Mouse (Mus musculus): ENCODE measurements around the gene Pias4. TPM values are rescaled to one million over a fixed set of nuclear protein-coding genes. Genes with fewer than 3 reads are reported as not detected.

Pias4 gene
- polyA plus RNA-seq, 1 experiment from 2014 or later, result 27.9 TPM

DNA sequence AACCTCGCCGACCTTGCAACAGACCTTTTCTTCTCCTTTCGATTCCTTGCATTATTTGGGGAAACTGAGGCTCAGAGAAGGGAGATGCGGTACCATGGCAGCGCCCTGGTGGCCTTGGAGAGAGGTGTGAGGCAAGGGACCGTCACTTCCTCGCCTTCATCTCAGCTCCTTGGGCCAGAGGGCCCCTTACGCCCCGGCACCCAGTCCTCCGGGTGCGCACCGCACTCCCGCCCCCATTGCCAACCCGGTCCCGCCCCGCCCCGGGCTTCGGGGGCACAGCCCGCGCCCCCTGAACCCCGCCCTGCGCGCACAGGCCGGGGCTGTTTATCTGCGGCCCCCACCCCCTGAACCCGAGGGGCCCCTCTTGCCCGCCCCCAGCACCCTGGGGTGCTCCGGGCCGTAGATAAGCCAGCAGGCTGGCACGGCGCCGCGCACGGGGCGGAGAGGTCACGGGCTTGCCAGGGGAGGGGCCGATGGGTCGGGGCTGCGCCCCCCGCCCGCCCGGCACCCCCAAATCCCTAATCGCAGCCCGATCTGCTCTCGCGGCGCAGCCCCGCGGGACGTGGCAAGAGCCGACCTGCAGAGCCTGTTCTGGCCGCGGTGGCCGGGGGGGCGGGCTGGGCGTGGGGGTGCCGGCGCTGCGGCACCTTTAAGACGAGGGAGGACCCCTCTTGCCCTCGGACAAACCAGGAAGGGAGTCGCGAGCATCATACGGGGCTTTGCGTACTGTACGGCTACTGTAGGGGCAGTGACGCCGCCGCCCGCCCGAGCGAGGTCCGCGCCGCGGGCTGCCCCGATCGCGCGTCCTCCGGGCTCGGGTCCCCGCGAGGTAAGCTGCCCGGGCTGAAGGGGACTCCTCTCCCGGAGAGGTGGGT, 31.7 kb downstream of the Pias4 start:
- Histone ChIP-seq H3K36me3 (ENCODE audit: insufficient read depth, low read length) (no peaks in the 10 kb centered on the region), H3K9ac (replicated peaks; ENCODE audit: low read depth) (peak overlapping the region; percentile 93), H3K27me3 (replicated peaks; ENCODE audit: insufficient read depth, low read length) (no peaks in the 10 kb centered on the region), H3K4me2 (replicated peaks; ENCODE audit: low read depth, low read length) (peak overlapping the region; percentile 90), H3K27ac (ENCODE audit: low read length) (peak overlapping the region; percentile 96), H3K9me3 (ENCODE audit: low read length) (no peaks in the 10 kb centered on the region), H3K4me1 (ENCODE audit: insufficient read depth, low read depth, low read length) (peaks cover 36% of the 10 kb centered on the region), H3K4me3 (ENCODE audit: low read depth, low read length) (peak overlapping the region; percentile 98)
- under 1% methylated on average over 51 of the region's 86 CpGs for WGBS
- DNase-seq (ENCODE audit: low spot score), result peak; percentile 95
- TF ChIP-seq EP300 (IDR thresholded peaks at IDR 0.05), result no peak
- TF ChIP-seq CTCF (IDR thresholded peaks at IDR 0.05), result peak; percentile 13; the same call in 1 of the 2 replicates
- peak; percentile 46 for ATAC-seq

DNA sequence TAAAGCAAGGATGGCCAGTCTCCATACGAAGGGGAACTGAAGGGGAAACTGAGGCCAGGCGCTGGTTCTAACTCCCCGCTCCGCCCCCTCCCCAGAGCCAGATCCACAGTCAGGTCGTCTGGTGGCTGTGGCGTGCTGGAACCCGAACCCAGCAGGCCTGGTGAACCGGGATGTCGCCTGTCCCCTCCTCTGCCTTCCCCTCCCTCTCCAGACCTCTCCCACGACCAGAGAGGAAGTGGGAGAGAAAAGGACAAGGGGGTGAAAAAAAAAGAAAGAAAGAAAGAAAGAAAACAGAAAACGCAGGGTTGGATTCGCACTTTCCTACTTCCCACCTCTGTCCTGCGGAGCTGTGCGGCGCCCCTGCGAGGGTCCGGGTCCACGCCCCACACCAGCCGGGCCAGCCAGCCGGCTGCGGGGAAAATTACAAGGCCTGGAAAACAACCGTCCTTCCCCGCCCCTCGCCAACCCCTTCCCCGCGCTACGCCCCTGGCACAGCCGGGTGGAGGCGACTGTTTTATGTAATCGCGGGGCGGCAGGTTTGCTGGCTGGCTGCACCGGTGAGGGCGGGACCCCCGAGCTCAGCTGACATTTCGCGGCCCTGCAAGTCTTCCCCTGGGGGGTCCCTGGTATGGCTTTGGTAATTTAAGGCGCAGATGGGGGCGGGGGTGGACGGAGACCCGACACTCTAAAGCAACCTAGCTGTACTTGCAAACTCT, 32.6 kb downstream of the Pias4 start, which contains the start of gene Zbtb7a:
Gene Zbtb7a, plus strand, starts transcription at position 255 of the 716 bp plus-strand sequence.
- peak; percentile 36 for DNase-seq (ENCODE audit: low spot score)
- ATAC-seq, result no peak
- no peaks in the 10 kb centered on the region for H3K27me3 ChIP-seq (replicated peaks; ENCODE audit: insufficient read depth, low read length)
- peak within 1 kb of the TSS; percentile 98 for H3K4me3 ChIP-seq (ENCODE audit: low read depth, low read length)
- H3K4me1 ChIP-seq (ENCODE audit: insufficient read depth, low read depth, low read length), result peaks cover 26% of the 10 kb centered on the region
- peak within 1 kb of the TSS; percentile 90 for H3K4me2 ChIP-seq (replicated peaks; ENCODE audit: low read depth, low read length)
- H3K9ac ChIP-seq (replicated peaks; ENCODE audit: low read depth), result peak within 1 kb of the TSS; percentile 93
- TF ChIP-seq CTCF (IDR thresholded peaks at IDR 0.05) (no peak), EP300 (IDR thresholded peaks at IDR 0.05) (no peak)
- no peaks in the 10 kb centered on the region for H3K36me3 ChIP-seq (ENCODE audit: insufficient read depth, low read length)
- peak within 1 kb of the TSS; percentile 96 for H3K27ac ChIP-seq (ENCODE audit: low read length)
- 4% methylated on average over 40 of the region's 41 CpGs for WGBS
- H3K9me3 ChIP-seq (ENCODE audit: low read length), result no peaks in the 10 kb centered on the region

DNA sequence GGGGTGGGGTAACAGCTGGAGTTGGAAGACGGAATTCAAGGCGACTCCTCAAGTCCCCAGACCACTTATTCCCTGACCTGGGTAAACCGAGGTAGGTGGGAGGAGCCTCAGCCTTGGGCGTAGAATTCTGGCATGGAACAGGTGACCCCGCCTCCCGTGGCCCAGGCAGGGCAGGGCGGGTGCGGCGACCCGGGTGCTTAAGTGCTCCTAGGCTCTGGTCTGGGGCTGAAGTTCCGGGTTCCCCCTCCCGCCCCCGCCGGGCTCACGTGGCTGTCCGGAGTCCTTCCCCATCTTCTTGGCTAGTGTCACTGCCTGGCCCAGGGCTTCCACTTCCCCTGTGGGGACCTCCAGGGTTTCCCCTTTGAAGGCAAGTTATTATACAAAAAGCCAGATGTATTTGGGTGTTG, 33.5 kb downstream of the Pias4 start:
- Histone ChIP-seq H3K36me3 (ENCODE audit: insufficient read depth, low read length) (no peaks in the 10 kb centered on the region), H3K27ac (ENCODE audit: low read length) (peak overlapping the region; percentile 73), H3K9ac (replicated peaks; ENCODE audit: low read depth) (no peak overlapping the region; the same call in 1 of the 2 replicates), H3K27me3 (replicated peaks; ENCODE audit: insufficient read depth, low read length) (no peaks in the 10 kb centered on the region), H3K4me3 (ENCODE audit: low read depth, low read length) (peak overlapping the region; percentile 19; the same call in 1 of the 2 replicates), H3K4me2 (replicated peaks; ENCODE audit: low read depth, low read length) (peak overlapping the region; percentile 90), H3K4me1 (ENCODE audit: insufficient read depth, low read depth, low read length) (peaks cover 18% of the 10 kb centered on the region), H3K9me3 (ENCODE audit: low read length) (no peaks in the 10 kb centered on the region)
- ATAC-seq (no peak), DNase-seq (ENCODE audit: low spot score) (peak; percentile 74)
- no peak for TF ChIP-seq CTCF (IDR thresholded peaks at IDR 0.05)
- TF ChIP-seq EP300 (IDR thresholded peaks at IDR 0.05), result no peak
- WGBS, result 2% methylated on average over 16 of the region's 16 CpGs

- Histone ChIP-seq H3K4me2 (replicated peaks; ENCODE audit: low read depth, low read length) (no peak overlapping the region), H3K9ac (replicated peaks; ENCODE audit: low read depth) (no peak overlapping the region), H3K36me3 (ENCODE audit: insufficient read depth, low read length) (peaks cover 27% of the 10 kb centered on the region), H3K4me3 (ENCODE audit: low read depth, low read length) (no peak overlapping the region), H3K27me3 (replicated peaks; ENCODE audit: insufficient read depth, low read length) (no peaks in the 10 kb centered on the region), H3K27ac (ENCODE audit: low read length) (no peak overlapping the region), H3K9me3 (ENCODE audit: low read length) (no peaks in the 10 kb centered on the region), H3K4me1 (ENCODE audit: insufficient read depth, low read depth, low read length) (peaks cover 8% of the 10 kb centered on the region; the same call in 1 of the 2 replicates)
- ATAC-seq (no peak), DNase-seq (ENCODE audit: low spot score) (no peak)
- TF ChIP-seq CTCF (IDR thresholded peaks at IDR 0.05), result no peak
- TF ChIP-seq EP300 (IDR thresholded peaks at IDR 0.05), result no peak
- 76% methylated on average over 11 of the region's 11 CpGs for WGBS
Measured at GRCm38 (mm10) chr10:81123500-81123899, 44.2 kb downstream of the Pias4 start.

GRCm38 (mm10) chr10:81122889-81123288, 44.8 kb downstream of the Pias4 start:
- Histone ChIP-seq H3K4me2 (replicated peaks; ENCODE audit: low read depth, low read length) (no peak overlapping the region), H3K9ac (replicated peaks; ENCODE audit: low read depth) (no peak overlapping the region), H3K9me3 (ENCODE audit: low read length) (no peaks in the 10 kb centered on the region), H3K36me3 (ENCODE audit: insufficient read depth, low read length) (peaks cover 30% of the 10 kb centered on the region), H3K27ac (ENCODE audit: low read length) (no peak overlapping the region), H3K27me3 (replicated peaks; ENCODE audit: insufficient read depth, low read length) (no peaks in the 10 kb centered on the region), H3K4me1 (ENCODE audit: insufficient read depth, low read depth, low read length) (peaks cover 6% of the 10 kb centered on the region; the same call in 1 of the 2 replicates), H3K4me3 (ENCODE audit: low read depth, low read length) (no peak overlapping the region)
- no peak for DNase-seq (ENCODE audit: low spot score)
- ATAC-seq, result no peak
- TF ChIP-seq CTCF (IDR thresholded peaks at IDR 0.05) (no peak), EP300 (IDR thresholded peaks at IDR 0.05) (no peak)
- 70% methylated on average over 2 of the region's 2 CpGs for WGBS

DNA sequence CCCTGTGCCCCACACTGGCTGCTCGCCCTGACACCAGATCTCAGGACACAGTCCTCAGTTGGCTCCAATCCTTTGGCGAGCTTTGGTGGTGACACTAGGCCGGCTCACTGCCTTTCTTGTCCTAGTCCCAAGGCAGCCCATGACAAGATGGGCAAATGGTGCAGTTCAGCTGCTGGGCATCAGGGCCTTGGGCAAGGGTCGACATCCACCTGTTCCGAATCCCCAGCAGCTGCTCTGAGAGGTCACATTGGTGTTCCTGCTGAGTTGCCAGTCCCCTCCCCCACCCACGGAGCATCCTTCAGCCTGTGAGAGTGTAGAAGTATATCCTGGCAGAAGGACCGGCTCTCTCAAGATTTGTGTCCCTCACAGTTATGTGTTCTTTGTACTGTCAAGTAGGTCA, 47.1 kb downstream of the Pias4 start:
- Histone ChIP-seq H3K9ac (replicated peaks; ENCODE audit: low read depth) (no peak overlapping the region), H3K9me3 (ENCODE audit: low read length) (no peaks in the 10 kb centered on the region), H3K4me3 (ENCODE audit: low read depth, low read length) (no peak overlapping the region), H3K36me3 (ENCODE audit: insufficient read depth, low read length) (peaks cover 42% of the 10 kb centered on the region), H3K27ac (ENCODE audit: low read length) (no peak overlapping the region), H3K27me3 (replicated peaks; ENCODE audit: insufficient read depth, low read length) (no peaks in the 10 kb centered on the region), H3K4me1 (ENCODE audit: insufficient read depth, low read depth, low read length) (no peaks in the 10 kb centered on the region), H3K4me2 (replicated peaks; ENCODE audit: low read depth, low read length) (no peak overlapping the region)
- no peak for TF ChIP-seq EP300 (IDR thresholded peaks at IDR 0.05)
- no peak for TF ChIP-seq CTCF (IDR thresholded peaks at IDR 0.05)
- DNase-seq (ENCODE audit: low spot score) (no peak), ATAC-seq (no peak)
- WGBS, result 81% methylated on average over 7 of the region's 7 CpGs

All from lung, postnatal 0 days (tissue).